Mouse (Mus musculus) heart, embryonic 12.5 days (tissue): ENCODE measurements around the gene Cdk18. TPM values are rescaled to one million over a fixed set of nuclear protein-coding genes. Genes with fewer than 3 reads are reported as not detected.
"Not testable (repeated sequence)": the region's sequence is repeated elsewhere in the genome, so short reads cannot be mapped to it uniquely, and the experiment has no call there.

Experiments
- ATAC-seq: fragments of 200-750 bp; cut with Nextera tagmentation; 2 replicates; pipeline ENCODE4 v1.8.0; 2017; ENCODE audit warnings: moderate TSS enrichment, moderate library complexity; ENCODE audit not compliant: insufficient number of reproducible peaks, low FRiP score
- H3K27ac ChIP-seq: fragments of 300-500 bp; sonication (generic); 2 replicates; pipeline ENCODE4 v1.5.1; 2016; ENCODE audit warnings: mild to moderate bottlenecking, moderate library complexity; ENCODE audit not compliant: poor library complexity, severe bottlenecking
- H3K27me3 ChIP-seq: fragments of 300-500 bp; sonication (generic); replicated peaks from 2 replicates; pipeline ENCODE4 v1.6.1; 2016; ENCODE audit warnings: mild to moderate bottlenecking, moderate library complexity
- H3K36me3 ChIP-seq: fragments of 300-500 bp; sonication (generic); 2 replicates; pipeline ENCODE4 v1.6.1; 2016; ENCODE audit warnings: mild to moderate bottlenecking, moderate library complexity
- H3K4me1 ChIP-seq: fragments of 300-500 bp; sonication (generic); replicated peaks from 2 replicates; pipeline ENCODE4 v1.6.1; 2016; ENCODE audit warnings: mild to moderate bottlenecking
- H3K4me2 ChIP-seq: fragments of 300-500 bp; sonication (generic); 2 replicates; pipeline ENCODE4 v1.6.1; 2016; ENCODE audit warnings: mild to moderate bottlenecking, moderate library complexity
- H3K4me3 ChIP-seq: fragments of 300-500 bp; sonication (generic); 2 replicates; pipeline ENCODE4 v1.5.1; 2016; ENCODE audit warnings: mild to moderate bottlenecking
- H3K9ac ChIP-seq: fragments of 300-500 bp; sonication (generic); 2 replicates; pipeline ENCODE4 v1.6.1; 2016; ENCODE audit warnings: mild to moderate bottlenecking, moderate library complexity
- H3K9me3 ChIP-seq: fragments of 300-500 bp; sonication (generic); replicated peaks from 2 replicates; pipeline ENCODE4 v1.6.1; 2016; ENCODE audit warnings: mild to moderate bottlenecking, moderate library complexity
- WGBS: fragments of 180-500 bp; shearing (Covaris S2); methylation state at CpG from one replicate; pipeline ENCODE4 v1.1.7; 2016; 5-methylcytosine and 5-hydroxymethylcytosine counted together
- polyA plus RNA-seq: library from polyadenylated mRNA; unstranded; fragments of >200 nt; fragmentation: Nextera tagmentation; extraction: Ambion mirVana; gene quantifications from 2 replicates; pipeline ENCODE4 v1.2.1, GENCODE M21; 2016

Cdk18 gene
- 3.7 and 4.8 TPM in 2 replicates for polyA plus RNA-seq

GRCm38 (mm10) chr1:132139416-132139864 lies at the start of gene Cdk18:
TSS of gene Cdk18 (minus strand) at chr1:132139684.
- peak within 1 kb of the TSS; percentile 81 for H3K9ac ChIP-seq
- H3K4me3 ChIP-seq: peak within 1 kb of the TSS; percentile 76
- peak; percentile 71 for ATAC-seq
- no peaks in the 10 kb centered on the region for H3K27me3 ChIP-seq
- peak within 1 kb of the TSS; percentile 98 for H3K4me2 ChIP-seq
- under 1% methylated on average over 30 of the region's 30 CpGs for WGBS
- no peaks in the 10 kb centered on the region for H3K36me3 ChIP-seq
- peaks cover 38% of the 10 kb centered on the region for H3K4me1 ChIP-seq
- H3K27ac ChIP-seq: no peak within 1 kb of the TSS
- no peaks in the 10 kb centered on the region for H3K9me3 ChIP-seq

- no peak overlapping the region for H3K27ac ChIP-seq
- H3K36me3 ChIP-seq: no peaks in the 10 kb centered on the region
- ATAC-seq: no peak
- peaks cover 26% of the 10 kb centered on the region for H3K4me1 ChIP-seq
- H3K4me2 ChIP-seq: no peak overlapping the region
- H3K9me3 ChIP-seq: no peaks in the 10 kb centered on the region
- H3K4me3 ChIP-seq: no peak overlapping the region
- WGBS: 44% methylated on average over 4 of the region's 4 CpGs
- peaks cover 85% of the 10 kb centered on the region for H3K27me3 ChIP-seq
- no peak overlapping the region for H3K9ac ChIP-seq
Measured at GRCm38 (mm10) chr1:132189231-132189630, 49.7 kb upstream of the Cdk18 start.

DNA sequence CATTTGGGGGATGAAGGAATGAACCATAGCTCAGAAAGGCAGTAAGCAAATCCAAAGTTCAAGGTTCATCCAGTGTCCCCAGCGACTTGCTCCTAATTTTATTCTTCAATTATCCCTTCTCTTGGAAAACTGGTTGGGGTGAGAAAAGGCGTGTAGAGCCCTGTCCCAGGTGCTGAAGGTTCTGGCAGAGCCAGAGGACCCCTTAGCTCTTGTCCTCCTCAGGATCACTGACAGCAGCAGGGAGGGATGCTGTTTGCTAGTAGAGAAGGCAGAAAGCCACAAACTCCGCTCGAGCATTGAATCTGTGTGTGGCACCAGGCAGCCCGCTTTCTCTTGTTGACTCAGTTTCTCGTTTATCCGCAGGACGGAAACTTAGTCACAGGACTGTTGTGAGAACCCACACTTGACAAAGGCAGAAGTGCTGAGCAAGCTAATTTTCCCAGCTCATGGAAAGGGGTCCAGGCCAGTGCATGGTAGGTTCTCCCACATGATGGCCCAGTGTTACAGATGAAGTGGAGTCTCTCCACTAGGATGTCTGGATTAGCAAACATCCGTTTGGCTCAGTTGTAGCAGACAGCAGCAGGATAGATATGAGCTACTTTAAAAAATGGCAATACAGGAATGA lies 49.1 kb upstream of the Cdk18 start:
- peaks cover 85% of the 10 kb centered on the region for H3K27me3 ChIP-seq
- no peaks in the 10 kb centered on the region for H3K36me3 ChIP-seq
- WGBS: 20% methylated on average over 9 of the region's 9 CpGs
- H3K4me1 ChIP-seq: peaks cover 25% of the 10 kb centered on the region
- no peak overlapping the region for H3K4me2 ChIP-seq
- H3K27ac ChIP-seq: no peak overlapping the region
- H3K9me3 ChIP-seq: no peaks in the 10 kb centered on the region
- no peak overlapping the region for H3K4me3 ChIP-seq
- H3K9ac ChIP-seq: no peak overlapping the region
- ATAC-seq: no peak

- Histone ChIP-seq H3K4me1 (peaks cover 15% of the 10 kb centered on the region), H3K9me3 (no peaks in the 10 kb centered on the region), H3K4me2 (no peak overlapping the region), H3K9ac (no peak overlapping the region), H3K4me3 (no peak overlapping the region), H3K27ac (no peak overlapping the region), H3K36me3 (no peaks in the 10 kb centered on the region), H3K27me3 (peaks cover 70% of the 10 kb centered on the region)
- no peak for ATAC-seq
- 64% methylated on average over 4 of the region's 4 CpGs for WGBS
Measured at GRCm38 (mm10) chr1:132186303-132186702, 46.8 kb upstream of the Cdk18 start.

GRCm38 (mm10) chr1:132171619-132172018 lies 32.1 kb upstream of the Cdk18 start:
- H3K36me3 ChIP-seq: no peaks in the 10 kb centered on the region
- ATAC-seq: no peak
- no peak overlapping the region for H3K9ac ChIP-seq
- no peaks in the 10 kb centered on the region for H3K9me3 ChIP-seq
- H3K4me1 ChIP-seq: peaks cover 12% of the 10 kb centered on the region
- no peak overlapping the region for H3K27ac ChIP-seq
- H3K4me2 ChIP-seq: no peak overlapping the region
- WGBS: 50% methylated on average over 1 of the region's 2 CpGs
- peaks cover 18% of the 10 kb centered on the region for H3K27me3 ChIP-seq
- H3K4me3 ChIP-seq: no peak overlapping the region

DNA sequence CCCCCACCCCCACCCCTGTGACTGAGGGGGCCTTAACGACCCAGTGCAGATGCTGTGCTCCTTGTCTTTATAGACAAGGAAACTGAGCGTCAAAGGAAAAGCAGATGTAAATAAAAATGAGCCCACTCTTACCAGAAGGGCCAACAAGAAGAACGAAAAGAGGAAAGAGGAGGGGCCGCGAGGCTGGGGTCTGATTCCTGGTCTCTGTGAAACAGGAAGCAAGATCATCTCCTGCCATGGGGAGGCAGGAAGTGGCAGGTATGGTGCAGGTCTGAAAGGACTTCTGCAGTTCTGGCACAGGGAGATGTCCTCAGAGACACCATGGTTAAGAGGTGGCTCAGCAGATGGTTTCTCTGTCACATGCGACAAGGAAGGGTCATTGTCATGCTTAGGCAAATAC lies 31.2 kb upstream of the Cdk18 start:
- H3K4me2 ChIP-seq: no peak overlapping the region
- H3K4me3 ChIP-seq: no peak overlapping the region
- H3K9me3 ChIP-seq: no peaks in the 10 kb centered on the region
- no peak overlapping the region for H3K27ac ChIP-seq
- peaks cover 12% of the 10 kb centered on the region for H3K4me1 ChIP-seq
- no peak overlapping the region for H3K9ac ChIP-seq
- WGBS: 48% methylated on average over 6 of the region's 6 CpGs
- peaks cover 18% of the 10 kb centered on the region for H3K27me3 ChIP-seq
- H3K36me3 ChIP-seq: no peaks in the 10 kb centered on the region
- ATAC-seq: no peak; the same call in 1 of the 2 replicates

DNA sequence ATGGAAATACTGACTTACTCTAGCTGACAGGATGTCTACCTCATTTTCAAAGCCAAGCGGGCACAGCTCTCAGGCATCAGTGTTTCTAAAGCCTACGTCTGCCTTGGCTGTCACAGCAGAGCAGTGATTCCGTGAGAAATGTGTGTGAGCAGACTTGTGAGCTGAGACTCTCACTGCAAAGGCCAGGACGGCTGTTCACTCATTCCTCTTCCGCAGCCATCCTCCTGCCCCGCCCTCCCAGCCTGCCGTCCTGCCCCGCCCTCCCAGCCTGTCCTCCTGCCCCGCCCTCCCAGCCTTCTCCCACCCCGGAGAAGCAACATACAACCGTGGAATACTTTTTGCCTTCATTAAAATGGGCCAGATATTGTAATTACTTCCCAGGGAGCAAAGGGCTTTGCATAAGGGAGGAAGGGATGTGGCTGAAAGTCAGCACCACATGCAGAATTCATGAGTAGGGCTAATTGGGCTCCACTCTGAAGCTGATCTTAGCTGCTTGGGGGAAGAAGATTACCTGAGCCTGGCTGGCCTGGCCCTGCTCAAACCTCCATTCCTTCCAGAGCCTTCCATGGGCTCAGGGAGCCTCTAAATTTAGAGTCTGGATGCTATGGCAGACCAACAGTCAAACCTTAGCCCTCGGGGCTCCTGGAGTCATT lies 28.8 kb upstream of the Cdk18 start:
- 11% methylated on average over 12 of the region's 12 CpGs for WGBS
- H3K4me1 ChIP-seq: peaks cover 12% of the 10 kb centered on the region
- peak overlapping the region; percentile 35 for H3K4me3 ChIP-seq
- peak overlapping the region; percentile 69 for H3K4me2 ChIP-seq
- no peaks in the 10 kb centered on the region for H3K9me3 ChIP-seq
- peaks cover 30% of the 10 kb centered on the region for H3K27me3 ChIP-seq
- no peak overlapping the region for H3K27ac ChIP-seq
- ATAC-seq: peak; percentile 64; the same call in 1 of the 2 replicates
- peak overlapping the region; percentile 43; the same call in 1 of the 2 replicates for H3K9ac ChIP-seq
- H3K36me3 ChIP-seq: no peaks in the 10 kb centered on the region

GRCm38 (mm10) chr1:132165859-132166258 lies 26.4 kb upstream of the Cdk18 start:
- H3K27me3 ChIP-seq: peaks cover 32% of the 10 kb centered on the region
- WGBS: 46% methylated on average over 3 of the region's 3 CpGs
- no peak overlapping the region for H3K9ac ChIP-seq
- no peak overlapping the region for H3K4me2 ChIP-seq
- no peaks in the 10 kb centered on the region for H3K9me3 ChIP-seq
- H3K4me1 ChIP-seq: peaks cover 12% of the 10 kb centered on the region
- no peak overlapping the region for H3K27ac ChIP-seq
- no peak for ATAC-seq
- H3K36me3 ChIP-seq: no peaks in the 10 kb centered on the region
- H3K4me3 ChIP-seq: no peak overlapping the region

DNA sequence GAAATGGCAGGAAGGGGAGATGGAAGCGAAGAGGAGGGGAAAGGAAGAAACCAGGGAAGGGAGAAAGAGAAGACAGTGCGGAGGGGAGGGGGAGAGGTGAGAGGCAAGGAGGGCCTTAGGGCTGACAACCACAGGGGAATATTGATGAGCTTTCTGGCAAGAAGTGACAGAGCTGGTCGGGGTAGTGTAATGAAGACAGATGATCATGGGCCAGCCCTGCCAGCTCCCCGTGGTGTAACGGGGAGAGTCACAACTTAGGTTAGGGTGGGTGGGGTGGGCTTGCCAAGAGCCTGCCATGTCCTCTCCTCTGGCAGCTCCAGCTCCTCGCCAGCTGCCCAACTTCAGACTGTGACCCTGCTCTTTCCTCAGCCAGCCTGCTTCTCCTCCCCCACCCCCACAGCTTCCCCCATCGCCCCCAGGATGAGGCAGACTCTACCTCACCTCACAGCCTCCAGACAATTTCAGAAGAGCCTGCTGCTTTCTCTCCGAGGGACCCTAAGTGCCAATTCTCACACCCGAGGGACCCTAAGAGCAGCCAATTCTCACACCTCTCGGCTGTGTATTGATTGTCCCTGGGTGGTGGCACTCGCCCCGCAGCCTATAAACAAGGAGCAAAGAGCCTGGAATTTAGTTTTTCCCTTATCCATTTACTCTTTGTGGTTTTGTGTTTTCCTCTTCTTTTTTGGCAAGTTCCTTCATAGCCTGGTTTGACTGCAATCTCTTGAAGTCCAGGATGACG lies 25.5 kb upstream of the Cdk18 start:
- peaks cover 38% of the 10 kb centered on the region for H3K27me3 ChIP-seq

GRCm38 (mm10) chr1:132162618-132163017 lies 23.1 kb upstream of the Cdk18 start:
- H3K9ac ChIP-seq, H3K4me2 ChIP-seq, H3K9me3 ChIP-seq, ATAC-seq, H3K27ac ChIP-seq, H3K36me3 ChIP-seq, H3K4me1 ChIP-seq, H3K4me3 ChIP-seq: not testable (repeated sequence)
- WGBS: 45% methylated on average over 9 of the region's 9 CpGs
- H3K27me3 ChIP-seq: peaks cover 52% of the 10 kb centered on the region

More for the DNA sequence above, 25.5 kb upstream of the Cdk18 start:
- Histone ChIP-seq H3K4me1 (peaks cover 12% of the 10 kb centered on the region), H3K36me3 (no peaks in the 10 kb centered on the region), H3K9ac (no peak overlapping the region), H3K27ac (no peak overlapping the region), H3K9me3 (no peaks in the 10 kb centered on the region), H3K4me3 (no peak overlapping the region), H3K4me2 (no peak overlapping the region)
- WGBS: 19% methylated on average over 13 of the region's 13 CpGs
- ATAC-seq: no peak

DNA sequence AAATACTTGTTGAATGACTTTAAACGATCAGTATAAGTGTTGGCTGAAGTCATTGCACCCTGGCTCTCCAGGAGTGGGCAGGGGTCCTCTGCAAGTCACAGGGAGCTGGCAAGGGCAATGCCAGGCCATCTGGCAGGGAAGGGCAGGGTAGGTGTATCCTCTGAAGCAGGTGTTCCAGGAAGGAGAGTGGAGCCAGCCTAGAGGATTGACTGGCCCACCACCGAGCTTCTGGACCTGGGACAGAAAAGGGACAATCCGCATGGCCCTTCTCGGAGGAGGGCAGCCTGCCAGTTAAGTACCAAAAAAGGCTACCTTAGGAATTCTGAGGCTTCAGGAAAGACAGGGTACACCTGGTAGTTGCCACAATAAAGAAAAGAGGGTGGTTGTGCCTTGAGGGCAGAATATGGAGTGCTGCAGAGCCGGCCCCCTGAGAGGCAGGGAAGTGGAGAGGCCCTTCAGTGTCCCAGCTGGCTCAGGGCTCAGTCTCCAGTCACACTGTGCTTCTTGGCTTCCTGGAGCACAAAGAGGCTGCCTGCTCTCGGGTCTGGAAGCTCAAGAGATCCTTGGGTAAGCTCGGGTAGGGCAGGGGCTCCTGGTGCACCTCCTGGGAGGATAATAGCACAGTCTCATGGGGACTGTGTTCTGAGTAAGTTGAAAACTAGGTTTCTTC lies 21.9 kb upstream of the Cdk18 start:
- 59% methylated on average over 7 of the region's 7 CpGs for WGBS
- Histone ChIP-seq H3K9ac (no peak overlapping the region), H3K27ac (no peak overlapping the region), H3K27me3 (peaks cover 52% of the 10 kb centered on the region), H3K9me3 (no peaks in the 10 kb centered on the region), H3K4me3 (no peak overlapping the region), H3K4me1 (peaks cover 9% of the 10 kb centered on the region; the same call in 1 of the 2 replicates), H3K4me2 (no peak overlapping the region), H3K36me3 (no peaks in the 10 kb centered on the region)
- no peak for ATAC-seq
